Mouse (Mus musculus) small intestine, adult 10 weeks (tissue): ENCODE results near the gene Lif. TPM values are rescaled to one million over a fixed set of nuclear protein-coding genes. Genes with fewer than 3 reads are reported as not detected.

ENCODE experiments used
- polyA plus RNA-seq: library from polyadenylated mRNA; stranded (reverse); fragments of 350-450 nt; fragmentation: Illumina TruSeq; extraction: RNeasy Lipid Tissue Mini Kit (QIAGEN cat#74804); gene quantifications from one replicate; pipeline ENCODE4 v1.2.3, GENCODE M21; 2014; ENCODE audit warnings: low replicate concordance

Lif gene
- 0.74 TPM for polyA plus RNA-seq

GRCm38 (mm10) chr11:4256846-4257607, at the start of gene Lif:
Lif (plus strand) TSS chr11:4257557.

GRCm38 (mm10) chr11:4217914-4218629, 39.3 kb upstream of the Lif start, which contains the start of gene Castor1:
Castor1 (plus strand) TSS chr11:4218225.

DNA sequence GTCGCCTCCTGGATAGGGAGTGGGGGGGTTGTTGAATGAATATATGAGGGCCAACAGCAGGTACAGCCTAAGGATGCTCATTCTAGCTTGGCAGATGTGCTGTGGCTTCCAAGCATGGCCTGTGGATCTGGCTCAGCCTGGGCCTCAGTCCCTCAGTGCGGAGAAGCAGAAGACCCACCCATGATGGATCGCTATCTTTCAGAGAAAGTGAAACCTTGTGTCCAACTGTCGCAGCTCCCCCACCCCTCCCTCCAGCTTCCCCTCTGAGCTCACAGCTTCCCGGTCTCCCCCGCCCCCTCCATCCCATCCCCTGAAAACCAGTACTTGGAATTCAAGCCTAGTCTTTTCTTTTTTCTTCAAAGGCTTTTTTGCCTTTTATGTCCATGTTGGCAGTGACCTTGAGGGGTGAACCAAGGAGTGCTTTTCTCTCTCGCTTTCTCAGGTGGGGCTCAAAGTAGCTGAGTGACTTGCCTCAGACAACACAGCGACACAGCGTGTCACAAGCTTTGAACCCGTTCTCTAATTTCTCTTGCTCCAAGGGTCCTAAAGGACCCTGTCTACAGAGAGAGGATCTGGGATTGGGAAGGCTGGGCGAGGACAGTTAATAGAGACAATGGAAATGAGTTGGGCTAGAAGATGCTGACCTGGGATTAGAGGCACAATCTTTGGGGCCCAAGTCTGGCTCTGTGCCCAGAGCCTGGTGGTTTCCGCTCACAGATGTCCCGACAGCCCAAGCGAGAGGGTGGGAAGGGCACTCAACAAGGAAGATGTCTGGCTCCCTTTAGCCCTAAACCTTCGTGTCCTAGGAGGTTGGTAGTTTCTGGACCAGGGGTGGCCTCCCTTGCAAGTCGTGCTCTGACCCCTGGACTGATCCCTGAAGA, 21.5 kb upstream of the Lif start, which contains the start of gene Osm:
Gene Osm, plus strand, starts transcription at position 756 of the 881 bp plus-strand sequence.

Other genes with a start within 250 kb of the Lif start
- not detected for gene Sec14l4, start 226.1 kb upstream of the Lif start, polyA plus RNA-seq
- not detected for gene Sec14l3, start 192.7 kb upstream of the Lif start, polyA plus RNA-seq
- gene Mtfp1, start 162.1 kb upstream of the Lif start, polyA plus RNA-seq: 11.7 TPM
- 64.0 TPM for gene Sec14l2, start 134.1 kb upstream of the Lif start, polyA plus RNA-seq
- 2.5 TPM for gene Rnf215, start 122.4 kb upstream of the Lif start, polyA plus RNA-seq
- gene Ccdc157, start 97.3 kb upstream of the Lif start, polyA plus RNA-seq: 1.3 TPM
- gene Sf3a1, start 97.2 kb upstream of the Lif start, polyA plus RNA-seq: 9.0 TPM
- gene Tbc1d10a, start 70.8 kb upstream of the Lif start, polyA plus RNA-seq: not detected
- not detected for gene Castor1, start 39.3 kb upstream of the Lif start, polyA plus RNA-seq
- gene Osm, start 21.1 kb upstream of the Lif start, polyA plus RNA-seq: not detected
- gene Hormad2, start 183.5 kb downstream of the Lif start, polyA plus RNA-seq: not detected